16 mouse cellular contexts compared by ENCODE assay signal in genomic region chr9:99401288-99401974, GRCm38 (mm10). TPM values are rescaled to one million over a fixed set of nuclear protein-coding genes. Genes with fewer than 3 reads are reported as not detected.
A peak's percentile ranks its signal among the peaks of the same experiment; 100 is the strongest.
DNase-seq lines count a peak whose midpoint lies in the region; ATAC-seq and TF ChIP-seq lines count a peak whose summit lies in the region.
"Had no signal": no experiment of that assay in that cellular context is flagged by ENCODE, and none has a peak within 500 bp of the region (broad histone marks: within the 10 kb centered on the region; RNA-seq: fewer than 3 reads in every experiment).

No protein-coding gene starts in this region.

- H3K9me3 ChIP-seq in heart, embryonic 16.5 days (replicated peaks; ENCODE audit: control insufficient read depth, low read length): no peaks in the 10 kb centered on the region
- no peaks in the 10 kb centered on the region for H3K9me3 ChIP-seq in lung, embryonic 15.5 days
- H3K9me3 ChIP-seq: G1E; liver, embryonic 15.5 days had no signal

- 60% methylated on average over 9 of the region's 9 CpGs for WGBS in heart, embryonic 16.5 days
- WGBS in lung, embryonic 15.5 days: 61% methylated on average over 9 of the region's 9 CpGs
- 56% methylated on average over 9 of the region's 9 CpGs for WGBS in lung, adult 2 months

- no peak overlapping the region for H3K9ac ChIP-seq in heart, embryonic 16.5 days (ENCODE audit: low read length)
- H3K9ac ChIP-seq in lung, embryonic 15.5 days: no peak overlapping the region
- H3K9ac ChIP-seq: liver, embryonic 15.5 days had no signal

- TF ChIP-seq CTCF in lung, adult 2 months (IDR thresholded peaks at IDR 0.05; ENCODE audit: insufficient read depth, low read length): no peak

- peak; percentile 35; the same call in 1 of the 2 replicates for ATAC-seq in heart, embryonic 16.5 days (replicated peaks; ENCODE audit: extremely low read depth, insufficient read depth, low FRiP score)
- ATAC-seq in lung, embryonic 15.5 days (ENCODE audit: borderline replicate concordance, extremely low read depth, low FRiP score, low TSS enrichment): 0 out of 2 replicates have a peak, but pooled peaks have one; percentile 27
- ATAC-seq: intestine, embryonic 16.5 days had no signal

- no peak overlapping the region for H3K4me3 ChIP-seq in heart, embryonic 16.5 days (ENCODE audit: low read length)
- H3K4me3 ChIP-seq in lung, embryonic 15.5 days: no peak overlapping the region
- H3K4me3 ChIP-seq in lung, adult 2 months (replicated peaks; ENCODE audit: extremely low read depth, low read depth, low read length): no peak overlapping the region
- H3K4me3 ChIP-seq: liver, embryonic 15.5 days had no signal

- no peak for TF ChIP-seq POLR2A in lung, adult 2 months (IDR thresholded peaks at IDR 0.05; ENCODE audit: borderline replicate concordance, extremely low read depth, low read depth, low read length)

- H3K4me2 ChIP-seq in heart, embryonic 16.5 days (ENCODE audit: low read depth, low read length): no peak overlapping the region
- no peak overlapping the region for H3K4me2 ChIP-seq in lung, embryonic 15.5 days
- H3K4me2 ChIP-seq: heart, embryonic 11.5 days; liver, embryonic 15.5 days had no signal

- peaks cover 21% of the 10 kb centered on the region for H3K4me1 ChIP-seq in heart, embryonic 16.5 days (ENCODE audit: control insufficient read depth, insufficient read depth, low read length)
- 0 out of 2 replicates have a peak, but pooled peaks cover 5% of the 10 kb centered on the region for H3K4me1 ChIP-seq in lung, embryonic 15.5 days
- peaks cover 3% of the 10 kb centered on the region; the same call in 1 of the 2 replicates for H3K4me1 ChIP-seq in lung, adult 2 months (ENCODE audit: control insufficient read depth, insufficient read depth, low read length)
- H3K4me1 ChIP-seq: liver, embryonic 15.5 days had no signal

- DNase-seq in adrenal gland, postnatal 14 days: peak; percentile 12
- no peak for DNase-seq in adrenal gland, postnatal 4 days (ENCODE audit: low spot score in 2 of 2)
- no peak for DNase-seq in heart, postnatal 25 days (ENCODE audit: low spot score)
- no peak for DNase-seq in lung, adult 2 months
- DNase-seq in left cerebral cortex, postnatal 25 days (ENCODE audit: low spot score in 2 of 2): peak; percentile 36 to 61
- DNase-seq in kidney, postnatal 14 days: no peak

- H3K27ac ChIP-seq in heart, embryonic 16.5 days (ENCODE audit: low read length): peak overlapping the region; percentile 46
- no peak overlapping the region for H3K27ac ChIP-seq in lung, embryonic 15.5 days
- H3K27ac ChIP-seq: liver, embryonic 15.5 days had no signal

- no peaks in the 10 kb centered on the region for H3K36me3 ChIP-seq in heart, embryonic 16.5 days (ENCODE audit: control insufficient read depth, insufficient read depth)
- H3K36me3 ChIP-seq in lung, embryonic 15.5 days: no peaks in the 10 kb centered on the region
- H3K36me3 ChIP-seq: G1E; liver, embryonic 15.5 days had no signal

- H3K27me3 ChIP-seq in heart, embryonic 16.5 days (ENCODE audit: control insufficient read depth, insufficient read depth, low read length): no peaks in the 10 kb centered on the region
- H3K27me3 ChIP-seq in lung, embryonic 15.5 days: no peaks in the 10 kb centered on the region
- H3K27me3 ChIP-seq: liver, embryonic 15.5 days had no signal

- intact Hi-C loops in heart, postnatal 25 days (cut with DNase I): no loop called here
- intact Hi-C loops in left cerebral cortex, postnatal 25 days (cut with DNase I): no loop called here

RNA-seq across cellular contexts. Expression of gene Mras, which starts 35.8 kb away (rescaled TPM):
- total RNA-seq in adrenal gland, postnatal 14 days (2021): 39.2 and 40.7 TPM in 2 replicates
- 10 to 100 TPM; 42.8 to 55.3 TPM for total RNA-seq in adrenal gland, postnatal 4 days (2021)
- polyA plus RNA-seq in heart, embryonic 16.5 days (2015; fragmentation: Nextera tagmentation; extraction: Ambion mirVana): 15.0 and 15.1 TPM in 2 replicates
- total RNA-seq in heart, postnatal 25 days (2021): 1 to 10 TPM; 4.8 to 6.8 TPM
- polyA plus RNA-seq in lung, embryonic 15.5 days (2015; fragmentation: Nextera tagmentation; extraction: Ambion mirVana): 12.5 and 13.9 TPM in 2 replicates
- 8.5 and 9.2 TPM in 2 replicates for polyA plus RNA-seq in lung, adult 2 months (2012; rRNA removed)
- 100 to 1,000 TPM; 171 TPM for total RNA-seq in left cerebral cortex, postnatal 25 days (2021)
- total RNA-seq: megakaryocyte-erythroid progenitor cell, adult 5-6 weeks had no signal

RNA-seq across cellular contexts. Expression of gene Esyt3, which starts 43.1 kb away (rescaled TPM):
- total RNA-seq in adrenal gland, postnatal 14 days (2021): 0.44 and 0.71 TPM in 2 replicates
- 1 to 10 TPM in 1 of 2 experiments, under 1 TPM in 1; 0.59 to 1.2 TPM for total RNA-seq in adrenal gland, postnatal 4 days (2021)
- polyA plus RNA-seq in heart, embryonic 16.5 days (2015; fragmentation: Nextera tagmentation; extraction: Ambion mirVana): 0.14 and 0.24 TPM in 2 replicates
- under 1 TPM; 0.29 to 0.61 TPM for total RNA-seq in heart, postnatal 25 days (2021)
- 0.78 and 0.98 TPM in 2 replicates for polyA plus RNA-seq in lung, embryonic 15.5 days (2015; fragmentation: Nextera tagmentation; extraction: Ambion mirVana)
- polyA plus RNA-seq in lung, adult 2 months (2012; rRNA removed): 6.0 and 11.0 TPM in 2 replicates
- total RNA-seq in left cerebral cortex, postnatal 25 days (2021): 1 to 10 TPM; 1.8 to 2.4 TPM
- total RNA-seq: megakaryocyte-erythroid progenitor cell, adult 5-6 weeks had no signal
- polyA plus RNA-seq: G1E had no signal

RNA-seq across cellular contexts. Expression of gene Nme9, which starts 49.8 kb away (rescaled TPM):
- not detected in 2 replicates for total RNA-seq in adrenal gland, postnatal 14 days (2021)
- total RNA-seq in adrenal gland, postnatal 4 days (2021): not detected
- 1.0 and 1.3 TPM in 2 replicates for polyA plus RNA-seq in heart, embryonic 16.5 days (2015; fragmentation: Nextera tagmentation; extraction: Ambion mirVana)
- total RNA-seq in heart, postnatal 25 days (2021): not detected
- polyA plus RNA-seq in lung, embryonic 15.5 days (2015; fragmentation: Nextera tagmentation; extraction: Ambion mirVana): 2.0 and 2.6 TPM in 2 replicates
- polyA plus RNA-seq in lung, adult 2 months (2012; rRNA removed): 11.0 and 12.7 TPM in 2 replicates
- total RNA-seq in left cerebral cortex, postnatal 25 days (2021): not detected
- total RNA-seq: G1E had no signal
- polyA plus RNA-seq: embryonic facial prominence, embryonic 11.5 days; frontal cortex, adult 2 months; G1E; liver, embryonic 15.5 days; neural tube, embryonic 14.5 days had no signal

Comparison
In these comparisons a context has a peak if more than half of its experiments do, and no peak if none do; other contexts are left out.
1. DNase-seq: peak in adrenal gland, postnatal 14 days (single experiment) and left cerebral cortex, postnatal 25 days (2 of 2); none in adrenal gland, postnatal 4 days (0 of 2), heart, postnatal 25 days (single experiment), lung, adult 2 months (single experiment) and kidney, postnatal 14 days (single experiment).